Mouse (Mus musculus) CH12.LX (cell line): Measurements from ENCODE around the gene Fntb. TPM values are rescaled to one million over a fixed set of nuclear protein-coding genes. Genes with fewer than 3 reads are reported as not detected.

Source experiments
- DNase-seq: peaks from one replicate; pipeline ENCODE4 v3.0.0-alpha.2; 2013; ENCODE audit errors: extremely low read depth
- H3K27ac ChIP-seq: 2 replicates; pipeline ENCODE4 v1.5.1; 2012; ENCODE audit warnings: low read depth, mild to moderate bottlenecking, control low read depth, moderate library complexity; ENCODE audit not compliant: insufficient read depth
- H3K27me3 ChIP-seq: replicated peaks from 2 replicates; pipeline ENCODE3; 2012; ENCODE audit warnings: inconsistent platforms
- H3K36me3 ChIP-seq, 2 experiments: replicated peaks in 1 of 2; 2 replicates each; pipeline versions ENCODE3 to v1.6.1; 2012; ENCODE audit warnings: inconsistent platforms in 1 of 2, low read length in 1 of 2, mild to moderate bottlenecking in 1 of 2, mixed read lengths in 1 of 2, moderate library complexity in 1 of 2; ENCODE audit not compliant: control insufficient read depth in 1 of 2, insufficient read depth in 1 of 2
- H3K4me1 ChIP-seq, 2 experiments: 2 replicates each; pipeline ENCODE4 v1.6.1; 2012; ENCODE audit warnings: inconsistent platforms in 1 of 2, moderate library complexity in 1 of 2; ENCODE audit not compliant: insufficient read depth in 2 of 2, control insufficient read depth in 1 of 2
- H3K4me2 ChIP-seq: 2 replicates; pipeline ENCODE4 v1.6.1; 2012; ENCODE audit warnings: low read depth, mild to moderate bottlenecking, control low read depth; ENCODE audit not compliant: poor library complexity, insufficient read depth, severe bottlenecking
- H3K4me3 ChIP-seq, 3 experiments: fragments of 150-350 bp in 1 of 3; sonication (generic) in 1 of 3; replicated peaks in 1 of 3; 2 replicates each; pipeline versions ENCODE3 to v1.5.1; 2011 to 2012; ENCODE audit warnings: low read depth in 2 of 3, low read length in 2 of 3, mild to moderate bottlenecking in 2 of 3, moderate library complexity in 2 of 3, control low read depth in 1 of 3, improper control_type of control experiment in 1 of 3, inconsistent platforms in 1 of 3, mixed read lengths in 1 of 3; ENCODE audit not compliant: poor library complexity in 1 of 3
- H3K79me2 ChIP-seq: replicated peaks from 2 replicates; pipeline ENCODE4 v1.6.1; 2012; ENCODE audit warnings: mild to moderate bottlenecking, moderate library complexity; ENCODE audit not compliant: control insufficient read depth, poor library complexity, insufficient read depth, severe bottlenecking; ENCODE audit errors: extremely low read depth
- H3K9ac ChIP-seq: 2 replicates; pipeline ENCODE4 v1.6.1; 2012; ENCODE audit warnings: low read depth, mild to moderate bottlenecking, control low read depth, moderate library complexity; ENCODE audit not compliant: insufficient read depth
- H3K9me3 ChIP-seq: replicated peaks from 2 replicates; pipeline ENCODE3; 2012; ENCODE audit warnings: low read length, inconsistent platforms, mixed read lengths
- BHLHE40 ChIP-seq: IDR thresholded peaks from 2 replicates; pipeline ENCODE4 v1.6.1; 2011; ENCODE audit warnings: mild to moderate bottlenecking, low read depth, low read length, improper control_type of control experiment
- CHD1 ChIP-seq: IDR thresholded peaks from 2 replicates; pipeline ENCODE4 v1.6.1; 2012; ENCODE audit warnings: low read depth, low read length, improper control_type of control experiment, inconsistent platforms
- CHD2 ChIP-seq: IDR thresholded peaks from 2 replicates; pipeline ENCODE4 v1.6.1; 2011; ENCODE audit warnings: low read length, improper control_type of control experiment
- E2F4 ChIP-seq: IDR thresholded peaks from 2 replicates; pipeline ENCODE4 v1.6.1; 2011; ENCODE audit warnings: low read depth, low read length, improper control_type of control experiment; ENCODE audit not compliant: insufficient replicate concordance
- ELF1 ChIP-seq: IDR thresholded peaks from 2 replicates; pipeline ENCODE4 v1.6.1; 2014; ENCODE audit warnings: low read depth, mild to moderate bottlenecking, inconsistent platforms, low read length, improper control_type of control experiment
- EP300 ChIP-seq: IDR thresholded peaks from 2 replicates; pipeline ENCODE4 v1.6.1; 2011; ENCODE audit warnings: low read length, improper control_type of control experiment
- HCFC1 ChIP-seq: IDR thresholded peaks from 2 replicates; pipeline ENCODE4 v1.6.1; 2012; ENCODE audit warnings: low read depth, mild to moderate bottlenecking, inconsistent platforms, low read length, improper control_type of control experiment
- IRF4 ChIP-seq: IDR thresholded peaks from 2 replicates; pipeline ENCODE4 v1.6.1; 2014; ENCODE audit warnings: low read depth, mild to moderate bottlenecking, inconsistent platforms, low read length, improper control_type of control experiment
- JUND ChIP-seq: conservative IDR thresholded peaks from 2 replicates; pipeline ENCODE4 v1.6.1; 2011; ENCODE audit warnings: low read depth, low read length, improper control_type of control experiment
- KAT2A ChIP-seq: IDR thresholded peaks from 2 replicates; pipeline ENCODE4 v1.6.1; 2012; ENCODE audit warnings: low read length, improper control_type of control experiment, inconsistent platforms; ENCODE audit not compliant: insufficient replicate concordance
- MAFK ChIP-seq: IDR thresholded peaks from 2 replicates; pipeline ENCODE4 v1.6.1; 2011; ENCODE audit warnings: low read length, improper control_type of control experiment; ENCODE audit not compliant: insufficient replicate concordance
- MXI1 ChIP-seq: IDR thresholded peaks from 2 replicates; pipeline ENCODE4 v1.6.1; 2011; ENCODE audit warnings: mild to moderate bottlenecking, low read depth, low read length, improper control_type of control experiment
- MYC ChIP-seq: IDR thresholded peaks from 2 replicates; pipeline ENCODE4 v1.6.1; 2011; ENCODE audit warnings: low read depth, mild to moderate bottlenecking, improper control_type of control experiment, low read length
- NELFE ChIP-seq: IDR thresholded peaks from 2 replicates; pipeline ENCODE4 v1.6.1; 2011; ENCODE audit warnings: low read depth, low read length, improper control_type of control experiment
- NRF1 ChIP-seq: IDR thresholded peaks from 2 replicates; pipeline ENCODE4 v1.6.1; 2014; ENCODE audit warnings: low read depth, mild to moderate bottlenecking, inconsistent platforms, low read length, improper control_type of control experiment, moderate library complexity
- POLR2A ChIP-seq: IDR thresholded peaks from 2 replicates; pipeline ENCODE4 v1.6.1; 2011; ENCODE audit warnings: low read depth, mild to moderate bottlenecking, improper control_type of control experiment, low read length
- RAD21 ChIP-seq: IDR thresholded peaks from 2 replicates; pipeline ENCODE4 v1.6.1; 2011; ENCODE audit warnings: low read depth, mild to moderate bottlenecking, low read length, improper control_type of control experiment, moderate library complexity
- SIN3A ChIP-seq: IDR thresholded peaks from 2 replicates; pipeline ENCODE4 v1.6.1; 2012; ENCODE audit warnings: low read length, improper control_type of control experiment, inconsistent platforms
- TBP ChIP-seq: conservative IDR thresholded peaks from 2 replicates; pipeline ENCODE4 v1.6.1; 2011; ENCODE audit warnings: low read depth, low read length, improper control_type of control experiment
- TCF12 ChIP-seq: IDR thresholded peaks from 2 replicates; pipeline ENCODE4 v1.6.1; 2014; ENCODE audit warnings: low read depth, mild to moderate bottlenecking, inconsistent platforms, low read length, improper control_type of control experiment
- USF2 ChIP-seq: conservative IDR thresholded peaks from 2 replicates; pipeline ENCODE4 v1.6.1; 2011; ENCODE audit warnings: low read depth, low read length, improper control_type of control experiment
- ZMIZ1 ChIP-seq: IDR thresholded peaks from 2 replicates; pipeline ENCODE4 v1.6.1; 2012; ENCODE audit warnings: low read depth, mild to moderate bottlenecking, inconsistent platforms, low read length, improper control_type of control experiment
- ZNF384 ChIP-seq: IDR thresholded peaks from 2 replicates; pipeline ENCODE4 v1.6.1; 2012; ENCODE audit warnings: low read depth, low read length, improper control_type of control experiment, inconsistent platforms
- dilution Hi-C: fragments of 300-500 bp; cut with MboI; formaldehyde crosslinking; loops from 2 replicates; pipeline ENCODE4 v1.14.3; 2020; ENCODE audit warnings: low sequenced_read_pairs; ENCODE audit not compliant: extremely low pct_unique_long_range_greater_than_20kb, extremely low pct_ligation_motif_present
- in situ Hi-C: fragments of 300-500 bp; cut with MboI; formaldehyde crosslinking; loops from 3 replicates; pipeline ENCODE4 v1.14.3; 2019; ENCODE audit warnings: low sequenced_read_pairs, low pct_ligation_motif_present, low pct_unique_long_range_greater_than_20kb, mixed read lengths
- polyA plus RNA-seq: library from polyadenylated mRNA; unstranded; fragments of >175 nt; gene quantifications from 2 replicates; pipeline ENCODE4 v1.2.1, GENCODE M21; 2012; ENCODE audit warnings: low read depth; ENCODE audit not compliant: insufficient read length
- total RNA-seq, 2 experiments: library from RNA; depleted of rRNA; stranded (reverse); fragments of 300-350 nt in 1 of 2; fragments of >200 nt in 1 of 2; gene quantifications; 2 replicates each; pipeline ENCODE4 v1.2.3; 2012 to 2014

Gene Fntb
- total and polyA plus RNA-seq, 3 experiments, result 5.6 to 19.5 (median 9.2) TPM

- Histone ChIP-seq H3K9ac (peak overlapping the region; percentile 77), H3K27ac (peak overlapping the region; percentile 38; the same call in 1 of the 2 replicates), H3K36me3 (peaks cover 33 to 60% of the 10 kb centered on the region in 2 experiments), H3K27me3 (no peaks in the 10 kb centered on the region), H3K79me2 (peaks cover 60% of the 10 kb centered on the region), H3K4me3 (peak overlapping the region; percentile 39 to 48 (median 45)), H3K4me2 (peak overlapping the region; percentile 56), H3K4me1 (peaks cover 0 to 36% of the 10 kb centered on the region in 2 experiments; a peak in 2 of 4 replicates), H3K9me3 (no peaks in the 10 kb centered on the region)
- peak; percentile 75 for DNase-seq
- TF ChIP-seq TCF12, result no peak
- TF ChIP-seq EP300, result peak; percentile 65
- TF ChIP-seq MYC, result peak; percentile 81
- peak; percentile 78; the same call in 1 of the 2 replicates for TF ChIP-seq MXI1
- peak; percentile 95 for TF ChIP-seq BHLHE40
- peak; percentile 80 for TF ChIP-seq ELF1
- peak; percentile 74 for TF ChIP-seq IRF4
- TF ChIP-seq USF2, result no peak
- no peak for TF ChIP-seq E2F4
- TF ChIP-seq HCFC1, result peak; percentile 36
- dilution Hi-C loops (no loop called here), in situ Hi-C loops (no loop called here)
These were observed 192.3 kb downstream of the Fntb start for GRCm38 (mm10) chr12:76957688-76958087.

DNA sequence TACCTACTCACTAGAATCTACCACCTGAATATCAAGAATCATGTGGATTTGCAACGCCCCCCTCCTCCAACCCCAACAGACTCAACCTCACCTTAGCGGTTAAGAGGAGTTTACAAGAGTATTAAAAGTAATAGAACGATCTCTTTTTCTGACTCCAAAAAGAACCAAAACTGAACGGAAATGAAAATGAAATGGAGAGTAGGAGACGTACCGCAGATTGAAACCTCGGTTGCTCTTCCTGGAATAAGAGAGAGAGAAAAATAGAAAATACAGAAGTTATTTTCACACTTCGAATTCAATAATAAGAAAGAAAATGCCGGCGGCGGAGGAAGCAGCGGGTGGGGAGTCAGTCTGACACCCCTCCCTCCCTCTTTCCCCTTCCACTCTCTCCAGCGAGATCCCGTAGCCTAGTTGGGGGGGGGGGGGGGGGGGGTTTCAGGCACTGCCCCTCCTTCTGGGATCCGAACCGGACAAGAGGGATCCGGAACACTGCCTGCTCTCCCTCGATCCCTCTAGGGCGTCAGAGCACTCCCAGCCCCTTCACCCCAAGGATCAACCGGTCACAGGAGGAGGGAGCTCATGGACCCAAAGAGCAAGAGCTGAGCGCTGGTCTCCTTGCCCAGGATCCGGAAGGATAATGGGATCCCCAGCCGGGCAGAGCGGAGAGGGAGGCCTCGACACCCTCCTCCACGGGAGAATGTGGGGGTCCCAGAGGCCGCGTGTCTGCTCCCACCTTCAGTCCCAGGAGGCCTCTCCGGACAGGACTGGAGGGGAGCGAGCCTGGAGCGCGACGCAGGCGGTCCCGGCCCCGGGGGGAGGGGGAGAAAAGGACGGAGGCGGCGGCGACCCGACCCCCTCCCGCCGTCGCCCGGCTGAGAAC, 195.9 kb downstream of the Fntb start:
- peaks cover 43% of the 10 kb centered on the region for H3K79me2 ChIP-seq
- H3K4me2 ChIP-seq, result peak overlapping the region; percentile 97
- H3K9ac ChIP-seq, result peak overlapping the region; percentile 83
- in situ Hi-C loops (no loop called here), dilution Hi-C loops (no loop called here)
- no peaks in the 10 kb centered on the region for H3K9me3 ChIP-seq
- H3K27ac ChIP-seq, result peak overlapping the region; percentile 10; the same call in 1 of the 2 replicates
- TF ChIP-seq RAD21, result no peak
- 0 out of 2 replicates have a peak, but pooled peaks have one; percentile 19 for TF ChIP-seq NRF1
- TF ChIP-seq BHLHE40, result no peak
- TF ChIP-seq JUND, result no peak
- TF ChIP-seq ZMIZ1, result no peak
- peak; percentile 27; the same call in 1 of the 2 replicates for TF ChIP-seq NELFE
- no peak for TF ChIP-seq ZNF384
- TF ChIP-seq CHD2, result no peak
- TF ChIP-seq USF2, result no peak
- no peak for TF ChIP-seq EP300
- no peak for TF ChIP-seq CHD1
- no peak for TF ChIP-seq KAT2A
- TF ChIP-seq MXI1, result peak; percentile 22; the same call in 1 of the 2 replicates
- no peak for TF ChIP-seq MAFK
- TF ChIP-seq POLR2A, result no peak
- peak; percentile 58 for TF ChIP-seq SIN3A
- no peak for TF ChIP-seq TBP
- peaks cover 1 to 24% of the 10 kb centered on the region in 2 experiments for H3K36me3 ChIP-seq
- no peak for DNase-seq
- H3K4me1 ChIP-seq, result peaks cover 0 to 35% of the 10 kb centered on the region in 2 experiments; a peak in 2 of 4 replicates
- no peaks in the 10 kb centered on the region for H3K27me3 ChIP-seq
- H3K4me3 ChIP-seq, result peak overlapping the region; percentile 74 to 85 (median 83)
